Mouse (Mus musculus) forebrain, embryonic 10.5 days (tissue): ENCODE measurements around the gene Batf3. TPM values are rescaled to one million over a fixed set of nuclear protein-coding genes. Genes with fewer than 3 reads are reported as not detected.
A peak's percentile ranks its signal among the peaks of the same experiment; 100 is the strongest.

Source experiments
- DNase-seq: peaks from one replicate; pipeline ENCODE4 v3.0.0-alpha.2; 2017; ENCODE audit warnings: low spot score; ENCODE audit errors: extremely low spot score
- H3K27ac ChIP-seq: fragments of 300-500 bp; sonication (generic); 2 replicates; pipeline ENCODE4 v1.5.1; 2016; ENCODE audit warnings: mild to moderate bottlenecking
- H3K27me3 ChIP-seq: fragments of 300-500 bp; sonication (generic); 2 replicates; pipeline ENCODE4 v1.6.1; 2016; ENCODE audit warnings: mild to moderate bottlenecking; ENCODE audit not compliant: poor library complexity, severe bottlenecking
- H3K36me3 ChIP-seq: fragments of 300-500 bp; sonication (generic); replicated peaks from 2 replicates; pipeline ENCODE4 v1.6.1; 2016; ENCODE audit warnings: mild to moderate bottlenecking, moderate library complexity
- H3K4me1 ChIP-seq: fragments of 300-500 bp; sonication (generic); 2 replicates; pipeline ENCODE4 v1.6.1; 2016
- H3K4me3 ChIP-seq: fragments of 300-500 bp; sonication (generic); 2 replicates; pipeline ENCODE4 v1.5.1; 2016; ENCODE audit warnings: mild to moderate bottlenecking, moderate library complexity
- H3K9me3 ChIP-seq: fragments of 300-500 bp; sonication (generic); 2 replicates; pipeline ENCODE4 v1.6.1; 2016; ENCODE audit warnings: mild to moderate bottlenecking, moderate library complexity
- WGBS: fragments of 180-500 bp; shearing (Covaris S2); methylation state at CpG from one replicate; pipeline ENCODE4 v1.1.7; 2016; 5-methylcytosine and 5-hydroxymethylcytosine counted together
- polyA plus RNA-seq: library from polyadenylated mRNA; unstranded; fragments of >200 nt; fragmentation: Nextera tagmentation; extraction: Ambion mirVana; gene quantifications from 2 replicates; pipeline ENCODE4 v1.2.1, GENCODE M21; 2016

The Batf3 gene
- polyA plus RNA-seq, 1 experiment from 2014 or later = 8.0 TPM

DNA sequence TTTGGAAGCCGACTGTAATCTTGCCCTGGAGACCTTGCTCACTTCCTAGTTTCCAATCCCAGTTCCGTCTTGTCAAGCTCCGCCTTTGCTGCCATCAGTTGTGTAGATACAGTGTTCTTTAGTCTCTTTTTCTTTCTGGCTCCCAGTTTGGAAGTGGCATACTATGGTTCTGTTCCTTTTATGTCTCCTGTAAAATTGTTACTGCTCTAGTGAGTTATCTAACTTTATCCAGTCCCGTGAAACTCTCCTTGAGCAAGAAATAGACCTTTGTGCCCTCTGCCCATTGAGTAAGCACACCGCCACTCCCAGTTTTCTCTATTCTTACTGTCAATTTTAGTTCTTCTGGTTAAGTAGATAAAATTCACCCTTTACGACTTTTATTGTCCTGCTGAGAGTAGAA, 26.0 kb upstream of the Batf3 start:
- H3K4me1 ChIP-seq = no peaks in the 10 kb centered on the region
- H3K36me3 ChIP-seq = peaks cover 100% of the 10 kb centered on the region
- H3K4me3 ChIP-seq = no peak overlapping the region
- 90% methylated on average over 6 of the region's 6 CpGs for whole genome bisulfite sequencing
- no peaks in the 10 kb centered on the region for H3K9me3 ChIP-seq
- DNase-seq = no peak
- no peaks in the 10 kb centered on the region for H3K27me3 ChIP-seq
- no peak overlapping the region for H3K27ac ChIP-seq

DNA sequence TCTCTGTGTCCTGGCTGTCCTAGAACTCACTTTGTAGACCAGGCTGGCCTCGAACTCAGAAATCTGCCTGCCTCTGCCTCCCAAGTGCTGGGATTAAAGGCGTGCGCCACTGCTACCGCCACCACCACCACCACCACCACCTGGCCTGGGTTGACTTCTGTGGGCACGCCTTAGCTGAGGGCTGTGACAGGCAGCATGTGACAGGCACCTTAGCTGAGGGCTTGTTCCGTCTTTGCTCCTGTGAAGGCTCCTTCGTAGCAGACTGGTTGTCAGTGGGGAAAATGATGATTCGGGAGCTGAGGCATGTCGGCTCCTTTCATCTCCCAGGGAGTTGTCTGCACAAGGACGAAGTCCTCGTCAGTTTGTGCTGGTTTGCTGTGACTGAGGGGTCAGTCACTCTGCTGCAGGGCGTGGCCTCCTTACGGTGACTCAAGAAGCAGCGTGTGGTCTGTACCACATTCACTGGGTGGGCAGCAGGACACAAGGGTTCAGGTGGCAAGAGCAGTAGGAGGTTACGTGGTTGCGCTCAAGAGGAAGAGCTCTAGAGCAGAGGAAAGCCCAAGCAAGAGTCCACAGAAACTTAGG, 25.2 kb upstream of the Batf3 start:
- DNase-seq = no peak
- Histone ChIP-seq H3K9me3 (no peaks in the 10 kb centered on the region), H3K36me3 (peaks cover 100% of the 10 kb centered on the region), H3K27ac (no peak overlapping the region), H3K27me3 (no peaks in the 10 kb centered on the region), H3K4me1 (no peaks in the 10 kb centered on the region), H3K4me3 (no peak overlapping the region)
- 95% methylated on average over 16 of the region's 16 CpGs for WGBS

DNA sequence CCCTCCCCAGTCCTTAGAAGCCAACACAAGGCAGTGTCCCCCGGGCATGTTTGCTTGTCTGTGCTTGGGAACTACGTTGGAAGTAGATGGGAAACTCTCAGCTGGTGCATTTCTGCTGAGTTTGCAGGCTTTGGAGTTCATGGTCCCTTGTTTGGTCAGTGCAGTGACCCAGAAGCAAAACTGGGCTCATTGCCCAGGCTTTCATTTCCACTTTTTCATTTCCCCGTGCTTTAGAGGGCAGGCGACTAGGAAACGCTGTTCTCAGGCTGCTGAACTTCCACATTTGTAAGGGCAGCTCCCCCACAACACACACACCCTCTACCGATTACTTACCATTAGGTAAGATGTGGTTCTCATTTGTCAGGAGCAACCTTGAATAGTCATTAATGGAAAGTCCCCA, 24.6 kb upstream of the Batf3 start:
- peaks cover 100% of the 10 kb centered on the region for H3K36me3 ChIP-seq
- H3K9me3 ChIP-seq = no peaks in the 10 kb centered on the region
- no peaks in the 10 kb centered on the region for H3K4me1 ChIP-seq
- no peak for DNase-seq
- 88% methylated on average over 6 of the region's 6 CpGs for WGBS
- no peaks in the 10 kb centered on the region for H3K27me3 ChIP-seq
- H3K27ac ChIP-seq = no peak overlapping the region
- no peak overlapping the region for H3K4me3 ChIP-seq

DNA sequence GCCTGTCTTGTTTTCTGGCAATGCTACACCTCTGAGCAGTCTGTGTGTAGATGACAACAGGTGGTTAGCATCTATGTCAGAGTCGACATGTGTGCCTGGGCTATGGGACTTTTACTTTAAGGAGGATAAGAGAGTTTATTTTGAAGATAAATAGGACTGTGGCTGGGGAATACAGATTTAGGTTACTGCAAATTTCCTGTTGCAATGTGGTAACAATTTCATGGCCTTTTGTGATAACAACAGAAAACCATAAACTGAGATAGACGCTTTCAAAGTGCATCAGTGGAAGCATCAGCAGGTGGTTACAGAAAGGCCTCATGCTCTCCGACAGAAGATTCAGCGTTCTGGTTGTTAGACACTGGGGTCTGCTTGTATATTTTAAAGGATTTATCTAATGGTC, 24.2 kb upstream of the Batf3 start:
- DNase-seq = no peak
- no peak overlapping the region for H3K27ac ChIP-seq
- no peaks in the 10 kb centered on the region for H3K27me3 ChIP-seq
- 91% methylated on average over 4 of the region's 4 CpGs for WGBS
- H3K36me3 ChIP-seq = peaks cover 100% of the 10 kb centered on the region
- H3K4me1 ChIP-seq = no peaks in the 10 kb centered on the region
- H3K9me3 ChIP-seq = no peaks in the 10 kb centered on the region
- no peak overlapping the region for H3K4me3 ChIP-seq

DNA sequence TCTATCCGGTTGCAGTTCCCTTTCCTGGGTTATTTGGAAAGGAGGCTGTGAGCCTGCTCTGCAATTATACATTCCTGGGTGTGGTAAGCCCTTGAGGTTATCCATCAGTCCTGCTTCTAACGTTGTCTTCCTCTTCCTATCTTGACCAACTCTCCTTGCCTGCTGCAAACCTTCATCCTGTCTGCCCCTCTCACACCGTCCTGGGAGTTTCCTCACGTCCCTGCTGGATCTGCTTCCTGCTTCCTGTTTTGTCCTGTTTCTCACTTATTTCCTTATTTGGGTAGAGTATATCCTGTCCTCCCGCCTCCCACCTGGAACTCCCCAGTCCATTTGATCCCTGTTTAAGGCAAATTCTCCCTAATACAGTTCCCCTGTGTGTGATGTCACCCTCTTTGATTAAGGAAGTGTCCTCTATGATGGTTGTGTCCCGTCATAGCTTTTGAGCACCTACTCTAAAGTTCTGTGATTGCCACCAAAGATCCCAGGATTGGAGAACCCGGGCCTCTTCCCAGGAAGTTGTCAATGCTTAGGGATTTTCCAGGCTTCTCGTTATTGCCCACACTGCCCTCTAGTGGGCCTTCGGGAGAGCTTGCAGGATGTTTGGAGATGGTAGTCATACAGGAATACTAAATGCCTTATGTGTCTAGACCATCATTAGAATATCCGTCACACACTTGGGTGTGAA, 22.3 kb upstream of the Batf3 start:
- no peaks in the 10 kb centered on the region for H3K9me3 ChIP-seq
- no peaks in the 10 kb centered on the region for H3K4me1 ChIP-seq
- H3K4me3 ChIP-seq = no peak overlapping the region
- DNase-seq = peak; percentile 29
- no peaks in the 10 kb centered on the region for H3K27me3 ChIP-seq
- WGBS = 76% methylated on average over 10 of the region's 10 CpGs
- no peak overlapping the region for H3K27ac ChIP-seq
- H3K36me3 ChIP-seq = peaks cover 100% of the 10 kb centered on the region

DNA sequence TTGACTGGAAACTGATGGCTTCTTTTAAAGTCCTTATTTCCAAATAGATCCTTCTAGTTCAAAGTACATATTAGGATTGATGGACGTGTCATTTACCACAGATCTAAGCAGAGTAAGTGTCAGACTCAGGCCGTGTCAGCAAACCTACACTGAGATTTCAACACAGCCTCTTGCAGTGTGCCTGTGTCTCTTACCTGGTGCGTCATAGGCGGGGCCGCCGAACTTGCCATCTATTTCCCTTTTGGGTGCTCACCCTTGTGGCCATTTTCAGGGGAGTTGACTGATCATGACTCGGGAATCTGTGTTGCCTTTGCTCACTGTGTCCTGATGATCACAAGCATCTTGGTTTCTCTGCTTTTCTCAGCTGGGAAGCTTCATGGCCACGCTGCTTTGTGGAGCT, 14.4 kb upstream of the Batf3 start:
- no peaks in the 10 kb centered on the region for H3K27me3 ChIP-seq
- WGBS = 95% methylated on average over 8 of the region's 8 CpGs
- no peaks in the 10 kb centered on the region for H3K9me3 ChIP-seq
- no peak overlapping the region for H3K27ac ChIP-seq
- no peak for DNase-seq
- peaks cover 84% of the 10 kb centered on the region for H3K36me3 ChIP-seq
- H3K4me3 ChIP-seq = no peak overlapping the region
- H3K4me1 ChIP-seq = peaks cover 3% of the 10 kb centered on the region; the same call in 1 of the 2 replicates

DNA sequence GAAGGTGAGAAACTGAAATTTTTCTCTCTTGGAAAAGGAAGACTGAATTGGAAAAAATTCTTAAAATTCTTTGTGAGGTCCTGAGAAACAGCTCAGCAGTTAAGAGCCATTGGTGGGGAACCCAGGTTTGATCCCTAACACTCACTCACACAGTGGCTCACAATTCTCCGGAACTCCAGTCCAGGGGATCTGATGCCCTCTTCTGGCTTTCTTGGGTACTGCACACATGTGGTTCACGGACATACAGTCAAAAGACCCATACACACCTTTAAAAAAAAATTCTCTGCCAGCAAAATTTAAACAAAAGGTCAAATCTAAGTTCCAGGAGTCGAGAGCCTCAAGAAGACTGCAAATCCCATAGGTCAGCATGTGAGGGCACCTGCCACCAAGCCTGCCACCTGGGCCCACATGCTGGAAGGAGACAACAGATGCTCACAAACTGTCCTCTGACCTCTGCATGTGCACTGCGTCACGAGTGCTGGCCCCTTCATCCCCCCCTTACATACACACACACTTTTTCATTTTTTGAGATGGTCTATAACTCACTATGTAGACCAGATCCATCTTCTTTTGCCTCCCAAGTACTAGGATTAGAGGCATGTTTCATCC, 12.6 kb upstream of the Batf3 start:
- peak; percentile 69 for DNase-seq
- Histone ChIP-seq H3K27me3 (no peaks in the 10 kb centered on the region), H3K4me3 (no peak overlapping the region), H3K4me1 (peaks cover 3% of the 10 kb centered on the region; the same call in 1 of the 2 replicates), H3K36me3 (peaks cover 66% of the 10 kb centered on the region), H3K9me3 (no peaks in the 10 kb centered on the region), H3K27ac (no peak overlapping the region)
- 75% methylated on average over 5 of the region's 5 CpGs for WGBS

DNA sequence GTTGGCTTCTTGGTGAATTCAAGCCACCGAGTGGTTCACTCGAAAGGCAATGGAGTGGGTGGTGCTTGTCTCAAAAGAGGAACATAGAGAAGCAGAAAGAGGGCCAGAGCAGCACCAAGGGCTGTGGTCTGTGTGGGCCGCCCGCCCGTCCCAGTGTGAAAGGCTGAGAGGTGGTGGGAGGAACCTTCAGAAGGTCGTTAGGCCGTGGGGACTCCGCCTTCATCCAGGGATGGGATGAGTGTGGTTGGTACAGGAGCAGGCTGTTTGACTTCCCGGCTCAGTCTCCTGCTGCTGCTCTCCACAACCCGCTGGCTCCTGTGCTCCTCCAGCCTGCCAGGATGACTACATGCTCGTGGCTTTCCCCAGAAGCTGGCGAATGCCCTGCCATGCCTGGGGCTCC, 12.1 kb upstream of the Batf3 start:
- no peaks in the 10 kb centered on the region for H3K27me3 ChIP-seq
- H3K36me3 ChIP-seq = peaks cover 60% of the 10 kb centered on the region

DNA sequence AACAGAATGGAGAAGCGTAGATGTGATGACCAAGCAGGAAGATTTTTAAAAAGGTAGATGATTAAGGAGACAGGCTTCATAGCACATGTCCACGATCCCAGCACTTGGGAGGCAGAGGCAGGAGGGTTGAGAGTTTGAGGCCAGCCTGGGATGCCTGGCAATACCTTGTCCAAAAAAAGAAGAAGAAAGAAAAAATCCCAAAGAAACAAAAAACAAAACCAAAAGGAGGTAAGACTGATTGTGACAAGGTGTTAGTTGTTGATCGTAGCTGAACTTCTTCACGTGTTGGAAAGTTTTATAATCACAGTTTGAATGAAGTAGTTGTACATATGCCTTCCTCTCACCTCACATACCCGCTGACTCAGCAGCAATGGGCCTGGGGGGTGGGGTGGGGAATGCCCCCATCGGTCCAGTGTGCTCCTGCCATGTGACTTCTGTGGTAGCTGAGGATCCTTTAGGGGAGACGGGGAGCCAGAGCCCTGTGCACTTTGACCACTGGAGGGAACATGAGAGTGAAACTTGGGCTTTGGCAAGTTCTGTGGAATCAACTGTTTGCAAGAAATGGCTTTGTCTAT, 11.3 kb upstream of the Batf3 start:
- no peak for DNase-seq
- WGBS = 88% methylated on average over 7 of the region's 7 CpGs
- no peaks in the 10 kb centered on the region for H3K9me3 ChIP-seq
- no peak overlapping the region for H3K4me3 ChIP-seq
- H3K4me1 ChIP-seq = peaks cover 3% of the 10 kb centered on the region; the same call in 1 of the 2 replicates
- peaks cover 53% of the 10 kb centered on the region for H3K36me3 ChIP-seq
- no peak overlapping the region for H3K27ac ChIP-seq
- H3K27me3 ChIP-seq = no peaks in the 10 kb centered on the region

More for the DNA sequence above, 12.1 kb upstream of the Batf3 start:
- Histone ChIP-seq H3K9me3 (no peaks in the 10 kb centered on the region), H3K27ac (no peak overlapping the region), H3K4me3 (no peak overlapping the region), H3K4me1 (peaks cover 3% of the 10 kb centered on the region; the same call in 1 of the 2 replicates)
- WGBS = 80% methylated on average over 12 of the region's 12 CpGs
- DNase-seq = no peak

DNA sequence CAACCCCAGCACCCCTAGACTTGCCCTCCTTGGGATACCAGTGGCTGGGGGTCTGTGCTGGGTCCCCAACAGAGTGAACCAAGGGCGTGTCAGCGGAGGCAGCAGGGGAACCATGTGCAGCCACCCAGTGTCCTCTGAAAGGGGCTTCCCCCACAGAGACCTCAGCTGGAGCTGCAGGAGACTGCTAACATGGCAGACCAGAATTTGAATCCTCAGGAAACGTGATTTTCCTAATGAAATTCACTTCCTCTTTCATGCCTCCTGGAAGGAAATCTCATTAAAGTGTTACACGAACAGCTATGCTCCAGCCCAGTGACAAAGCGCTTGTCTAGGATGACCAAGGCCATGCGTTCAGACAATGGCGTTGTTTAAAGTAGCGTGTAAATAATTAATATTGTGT, 10.7 kb upstream of the Batf3 start:
- WGBS = 87% methylated on average over 8 of the region's 8 CpGs
- peaks cover 3% of the 10 kb centered on the region; the same call in 1 of the 2 replicates for H3K4me1 ChIP-seq
- H3K9me3 ChIP-seq = no peaks in the 10 kb centered on the region
- H3K27ac ChIP-seq = no peak overlapping the region
- no peak for DNase-seq
- H3K36me3 ChIP-seq = peaks cover 47% of the 10 kb centered on the region
- no peaks in the 10 kb centered on the region for H3K27me3 ChIP-seq
- H3K4me3 ChIP-seq = no peak overlapping the region

DNA sequence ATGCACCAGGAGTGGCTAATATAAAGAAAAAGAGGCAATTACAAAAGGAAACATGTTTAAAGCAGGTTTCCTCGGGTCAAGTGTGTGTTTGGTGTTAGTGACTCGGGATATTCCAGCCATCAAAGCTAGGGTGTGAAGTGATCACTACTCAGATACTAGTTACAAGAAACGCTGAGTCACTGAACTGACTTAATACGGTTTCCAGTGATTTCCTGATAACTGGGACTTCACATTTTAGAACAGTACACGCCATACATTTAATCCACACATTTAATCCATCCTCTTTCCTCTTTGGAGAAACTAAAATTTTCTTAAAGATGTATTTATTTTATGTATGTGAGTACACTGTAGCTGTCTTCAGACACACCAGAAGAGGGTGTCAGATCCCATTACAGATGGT, 9.7 kb upstream of the Batf3 start:
- no peak for DNase-seq
- 92% methylated on average over 5 of the region's 5 CpGs for WGBS

DNA sequence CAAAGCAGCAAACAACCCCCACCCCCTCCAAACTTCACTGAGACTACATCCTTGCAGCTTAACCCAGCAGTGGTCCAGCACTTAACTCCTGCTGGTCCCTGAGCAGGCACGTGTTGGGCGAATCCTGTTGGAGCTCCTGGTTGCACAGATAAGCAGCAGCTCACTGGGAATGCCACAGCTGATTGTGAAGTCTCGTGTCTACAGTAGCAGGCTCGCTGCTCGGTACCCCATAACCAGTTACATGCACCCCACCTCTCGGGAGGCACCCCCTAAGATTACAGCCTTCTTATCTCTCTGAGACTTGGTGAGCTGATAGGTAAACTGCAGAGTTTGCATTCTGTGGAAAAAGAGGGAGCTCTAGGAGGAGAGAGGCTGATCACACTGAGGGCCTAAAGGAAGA, 8.3 kb upstream of the Batf3 start:
- Histone ChIP-seq H3K36me3 (peaks cover 23% of the 10 kb centered on the region), H3K27me3 (no peaks in the 10 kb centered on the region), H3K9me3 (no peaks in the 10 kb centered on the region), H3K27ac (no peak overlapping the region), H3K4me1 (peaks cover 3% of the 10 kb centered on the region; the same call in 1 of the 2 replicates), H3K4me3 (no peak overlapping the region)
- 79% methylated on average over 6 of the region's 6 CpGs for WGBS
- DNase-seq = no peak

More for the DNA sequence above, 9.7 kb upstream of the Batf3 start:
- Histone ChIP-seq H3K36me3 (peaks cover 37% of the 10 kb centered on the region), H3K27me3 (no peaks in the 10 kb centered on the region), H3K9me3 (no peaks in the 10 kb centered on the region), H3K4me1 (peaks cover 3% of the 10 kb centered on the region; the same call in 1 of the 2 replicates), H3K4me3 (no peak overlapping the region), H3K27ac (no peak overlapping the region)

DNA sequence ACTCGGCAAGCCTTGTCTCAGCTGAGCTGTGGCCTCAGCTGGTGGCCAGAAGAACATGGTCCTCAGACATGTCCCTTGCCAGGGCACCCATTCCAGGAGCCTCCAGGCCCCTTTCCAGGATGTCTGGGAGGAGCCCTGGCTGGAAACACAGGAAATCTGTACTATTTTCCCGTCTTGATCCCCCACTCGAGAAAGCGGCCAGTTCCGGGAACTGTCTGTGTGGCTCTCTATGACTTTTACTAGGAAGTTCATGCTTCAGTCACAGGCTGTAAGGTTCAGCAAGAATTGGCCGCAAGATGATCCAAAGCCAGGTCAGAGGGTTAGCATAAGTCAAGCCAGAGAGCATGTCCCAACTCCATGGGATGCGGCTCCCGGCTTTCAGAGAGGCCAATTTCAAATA, 5.6 kb upstream of the Batf3 start:
- DNase-seq = no peak

More for the DNA sequence above, 5.6 kb upstream of the Batf3 start:
- H3K9me3 ChIP-seq = no peaks in the 10 kb centered on the region
- H3K27ac ChIP-seq = no peak overlapping the region
- 86% methylated on average over 8 of the region's 8 CpGs for WGBS
- H3K27me3 ChIP-seq = peaks cover 16% of the 10 kb centered on the region
- H3K4me1 ChIP-seq = peaks cover 2% of the 10 kb centered on the region
- H3K4me3 ChIP-seq = no peak overlapping the region
- no peaks in the 10 kb centered on the region for H3K36me3 ChIP-seq
